Mouse (Mus musculus) G1E (cell line): ENCODE measurements at regions not wholly inside any gene's neighbourhood (a gene's known extent, or its start where the extent isn't known, plus 50 kb on each side); places are given as distances from the start of the nearest gene placed in this dataset.

Experiments
- CTCF ChIP-seq: IDR thresholded peaks from 2 replicates; pipeline ENCODE4 v1.5.1; 2012; ENCODE audit warnings: low read depth, low read length, inconsistent platforms, mixed read lengths
- POLR2AphosphoS5 ChIP-seq: IDR thresholded peaks from 2 replicates; pipeline ENCODE4 v1.6.1; 2012; ENCODE audit warnings: low read depth, low read length, inconsistent platforms; ENCODE audit not compliant: insufficient replicate concordance
- TAL1 ChIP-seq: conservative IDR thresholded peaks from 2 replicates; pipeline ENCODE4 v1.6.1; 2012; ENCODE audit warnings: low read depth, low read length, inconsistent platforms, mixed read lengths

DNA sequence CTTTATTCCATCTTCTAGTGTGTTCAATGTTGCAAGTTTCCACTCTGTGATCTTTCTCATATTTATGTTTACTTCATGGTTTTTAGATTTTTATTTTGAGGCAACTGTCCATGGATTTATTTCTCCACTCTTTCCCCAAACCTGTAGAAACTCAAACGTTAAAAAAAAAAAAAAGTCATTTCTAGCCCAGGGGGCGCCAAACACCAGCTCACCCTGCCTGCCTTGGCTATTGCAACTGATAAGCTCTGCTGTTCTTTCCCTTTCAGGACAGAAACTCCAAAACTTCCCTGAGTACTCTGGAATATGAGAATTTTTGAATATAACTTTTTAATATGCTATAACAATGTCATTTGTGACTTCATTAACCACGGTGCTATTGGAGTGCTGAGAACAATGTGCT, 201.9 kb upstream of the Cxcl12 start:
- TF ChIP-seq TAL1 (no peak), CTCF (no peak), POLR2AphosphoS5 (no peak)
